Mouse (Mus musculus) neural tube, embryonic 11.5 days (tissue): ENCODE measurements around the gene Creb5. TPM values are rescaled to one million over a fixed set of nuclear protein-coding genes. Genes with fewer than 3 reads are reported as not detected.

Experiments
- ATAC-seq: fragments of 200-750 bp; cut with Nextera tagmentation; 2 replicates; pipeline ENCODE4 v1.8.0; 2017; ENCODE audit warnings: moderate number of reproducible peaks, mild to moderate bottlenecking, moderate TSS enrichment, moderate library complexity; ENCODE audit not compliant: insufficient read depth, low FRiP score, low TSS enrichment
- DNase-seq: peaks from one replicate; pipeline ENCODE4 v3.0.0-alpha.2; 2015; ENCODE audit warnings: low spot score
- H3K27ac ChIP-seq: fragments of 300-500 bp; sonication (generic); 2 replicates; pipeline ENCODE4 v1.5.1; 2014; ENCODE audit warnings: low read depth, mild to moderate bottlenecking, low read length
- H3K27me3 ChIP-seq: fragments of 300-500 bp; sonication (generic); 2 replicates; pipeline ENCODE4 v1.6.1; 2014; ENCODE audit warnings: mild to moderate bottlenecking, low read length, mixed read lengths; ENCODE audit not compliant: control insufficient read depth, insufficient read depth
- H3K36me3 ChIP-seq: fragments of 300-500 bp; sonication (generic); 2 replicates; pipeline ENCODE4 v1.6.1; 2014; ENCODE audit warnings: mild to moderate bottlenecking, low read length, moderate library complexity, mixed read lengths; ENCODE audit not compliant: control insufficient read depth, insufficient read depth
- H3K4me1 ChIP-seq: fragments of 300-500 bp; sonication (generic); 2 replicates; pipeline ENCODE4 v1.6.1; 2014; ENCODE audit warnings: low read length, mixed read lengths; ENCODE audit not compliant: control insufficient read depth, insufficient read depth
- H3K4me2 ChIP-seq: fragments of 300-500 bp; sonication (generic); 2 replicates; pipeline ENCODE4 v1.6.1; 2014; ENCODE audit warnings: low read depth, mild to moderate bottlenecking, moderate library complexity
- H3K4me3 ChIP-seq: fragments of 300-500 bp; sonication (generic); 2 replicates; pipeline ENCODE4 v1.5.1; 2014; ENCODE audit warnings: low read depth, low read length
- H3K9ac ChIP-seq: fragments of 300-500 bp; sonication (generic); 2 replicates; pipeline ENCODE4 v1.6.1; 2014; ENCODE audit warnings: mild to moderate bottlenecking, low read length
- H3K9me3 ChIP-seq: fragments of 300-500 bp; sonication (generic); 2 replicates; pipeline ENCODE4 v1.6.1; 2016; ENCODE audit warnings: low read length; ENCODE audit not compliant: control insufficient read depth
- WGBS: fragments of 180-500 bp; shearing (Covaris S2); extraction: QIAGEN DNeasy Blood & Tissue Kit; methylation state at CpG from one replicate; pipeline ENCODE4 v1.1.7; 2014; 5-methylcytosine and 5-hydroxymethylcytosine counted together
- polyA plus RNA-seq: library from polyadenylated mRNA; unstranded; fragments of >200 nt; fragmentation: Nextera tagmentation; extraction: Ambion mirVana; gene quantifications from 2 replicates; pipeline ENCODE4 v1.2.1, GENCODE M21; 2014

The Creb5 gene
- polyA plus RNA-seq, 1 experiment from 2014 or later: 10.7 TPM

- 0 out of 2 replicates have a peak, but pooled peaks cover 3% of the 10 kb centered on the region for H3K4me1 ChIP-seq
- no peak overlapping the region for H3K4me3 ChIP-seq
- 67% methylated on average over 5 of the region's 5 CpGs for WGBS
- no peaks in the 10 kb centered on the region for H3K9me3 ChIP-seq
- H3K36me3 ChIP-seq: no peaks in the 10 kb centered on the region
- no peak for ATAC-seq
- H3K27me3 ChIP-seq: no peaks in the 10 kb centered on the region
- DNase-seq: no peak
- H3K9ac ChIP-seq: no peak overlapping the region
- no peak overlapping the region for H3K27ac ChIP-seq
- H3K4me2 ChIP-seq: no peak overlapping the region
Observed at GRCm38 (mm10) chr6:53306710-53307109, 19.6 kb downstream of the Creb5 start.

DNA sequence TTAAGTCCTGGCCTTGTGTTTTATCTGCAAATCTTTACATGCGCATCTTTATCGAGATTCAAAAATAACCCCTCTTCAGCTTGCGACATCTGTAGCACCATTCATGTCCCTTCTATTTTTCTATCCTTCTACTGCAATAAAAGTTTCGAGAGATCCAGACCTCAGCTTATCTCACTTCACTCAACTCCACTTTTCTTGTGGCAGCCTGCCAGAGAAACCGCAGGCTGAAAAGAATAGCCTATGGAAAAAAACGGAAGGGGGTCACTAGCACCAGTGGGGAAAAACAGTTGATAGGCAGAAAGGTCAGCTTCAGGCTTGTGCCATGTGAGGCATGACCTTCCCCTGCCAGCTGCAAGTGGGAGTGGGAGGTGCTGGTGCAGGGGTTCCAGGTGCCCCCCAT lies 21.6 kb downstream of the Creb5 start:
- no peak overlapping the region for H3K4me2 ChIP-seq
- no peak for ATAC-seq
- 0 out of 2 replicates have a peak, but pooled peaks cover 3% of the 10 kb centered on the region for H3K4me1 ChIP-seq
- DNase-seq: no peak
- H3K9me3 ChIP-seq: no peaks in the 10 kb centered on the region
- H3K27ac ChIP-seq: no peak overlapping the region
- 63% methylated on average over 6 of the region's 6 CpGs for WGBS
- H3K4me3 ChIP-seq: no peak overlapping the region
- H3K9ac ChIP-seq: no peak overlapping the region
- H3K36me3 ChIP-seq: no peaks in the 10 kb centered on the region
- no peaks in the 10 kb centered on the region for H3K27me3 ChIP-seq

DNA sequence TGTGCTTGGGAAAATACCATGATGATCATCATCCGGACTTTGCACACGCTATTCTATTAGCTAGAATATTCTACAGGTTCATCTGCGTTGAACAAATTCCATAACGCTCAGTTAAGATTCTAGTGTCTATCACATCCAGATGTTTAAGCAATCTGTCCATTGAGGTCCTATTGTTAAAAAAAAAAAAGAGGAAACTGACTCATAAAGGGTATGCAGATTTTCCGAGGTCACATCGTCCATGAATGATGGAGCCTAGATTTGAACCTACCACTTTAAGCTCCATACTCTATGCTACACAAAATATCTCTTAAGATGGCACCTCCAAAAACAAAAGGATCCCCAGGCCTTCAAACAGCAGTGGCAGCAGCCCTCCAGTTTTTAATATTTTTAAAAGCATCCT lies 26.5 kb downstream of the Creb5 start:
- DNase-seq: no peak
- 83% methylated on average over 6 of the region's 6 CpGs for WGBS
- no peaks in the 10 kb centered on the region for H3K36me3 ChIP-seq
- H3K9me3 ChIP-seq: no peaks in the 10 kb centered on the region
- H3K27ac ChIP-seq: no peak overlapping the region
- no peaks in the 10 kb centered on the region for H3K4me1 ChIP-seq
- no peak overlapping the region for H3K4me3 ChIP-seq
- no peaks in the 10 kb centered on the region for H3K27me3 ChIP-seq
- no peak overlapping the region for H3K4me2 ChIP-seq
- no peak overlapping the region for H3K9ac ChIP-seq
- no peak for ATAC-seq

- Histone ChIP-seq H3K27me3 (no peaks in the 10 kb centered on the region), H3K9ac (no peak overlapping the region), H3K4me1 (no peaks in the 10 kb centered on the region), H3K4me3 (no peak overlapping the region), H3K27ac (no peak overlapping the region), H3K4me2 (no peak overlapping the region), H3K9me3 (no peaks in the 10 kb centered on the region), H3K36me3 (no peaks in the 10 kb centered on the region)
- ATAC-seq (no peak), DNase-seq (no peak)
- 64% methylated on average over 10 of the region's 10 CpGs for WGBS
Observed at GRCm38 (mm10) chr6:53314126-53314525, 27.1 kb downstream of the Creb5 start.

GRCm38 (mm10) chr6:53319543-53320325 lies 32.7 kb downstream of the Creb5 start:
- Histone ChIP-seq H3K9ac (no peak overlapping the region), H3K27ac (no peak overlapping the region), H3K4me3 (no peak overlapping the region), H3K9me3 (no peaks in the 10 kb centered on the region), H3K4me2 (no peak overlapping the region), H3K36me3 (no peaks in the 10 kb centered on the region), H3K27me3 (no peaks in the 10 kb centered on the region), H3K4me1 (no peaks in the 10 kb centered on the region)
- ATAC-seq (no peak), DNase-seq (no peak)
- 73% methylated on average over 17 of the region's 17 CpGs for WGBS

DNA sequence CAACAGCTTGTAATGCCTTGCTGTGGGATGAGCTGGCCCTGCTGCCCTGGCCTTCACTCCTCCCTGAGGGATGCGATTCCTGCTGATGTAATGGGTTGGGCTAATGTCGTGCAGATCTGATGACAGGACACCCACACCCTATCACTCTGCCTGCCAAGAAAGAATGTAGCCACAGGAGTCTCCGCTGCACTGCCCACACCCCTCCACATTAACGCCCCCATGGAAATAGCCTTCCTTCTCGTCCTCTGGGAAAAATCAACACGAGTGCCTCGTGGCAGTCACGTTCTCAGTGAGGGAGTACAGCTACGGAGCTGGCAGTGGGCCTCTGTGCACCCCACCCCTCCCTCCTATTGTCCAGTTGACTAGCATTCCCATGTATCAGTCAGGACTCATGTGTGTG lies 50.3 kb downstream of the Creb5 start:
- Histone ChIP-seq H3K36me3 (no peaks in the 10 kb centered on the region), H3K27me3 (no peaks in the 10 kb centered on the region), H3K4me3 (no peak overlapping the region), H3K4me2 (no peak overlapping the region), H3K9me3 (no peaks in the 10 kb centered on the region), H3K27ac (no peak overlapping the region), H3K4me1 (no peaks in the 10 kb centered on the region), H3K9ac (no peak overlapping the region)
- ATAC-seq: no peak
- no peak for DNase-seq
- WGBS: 37% methylated on average over 9 of the region's 9 CpGs

DNA sequence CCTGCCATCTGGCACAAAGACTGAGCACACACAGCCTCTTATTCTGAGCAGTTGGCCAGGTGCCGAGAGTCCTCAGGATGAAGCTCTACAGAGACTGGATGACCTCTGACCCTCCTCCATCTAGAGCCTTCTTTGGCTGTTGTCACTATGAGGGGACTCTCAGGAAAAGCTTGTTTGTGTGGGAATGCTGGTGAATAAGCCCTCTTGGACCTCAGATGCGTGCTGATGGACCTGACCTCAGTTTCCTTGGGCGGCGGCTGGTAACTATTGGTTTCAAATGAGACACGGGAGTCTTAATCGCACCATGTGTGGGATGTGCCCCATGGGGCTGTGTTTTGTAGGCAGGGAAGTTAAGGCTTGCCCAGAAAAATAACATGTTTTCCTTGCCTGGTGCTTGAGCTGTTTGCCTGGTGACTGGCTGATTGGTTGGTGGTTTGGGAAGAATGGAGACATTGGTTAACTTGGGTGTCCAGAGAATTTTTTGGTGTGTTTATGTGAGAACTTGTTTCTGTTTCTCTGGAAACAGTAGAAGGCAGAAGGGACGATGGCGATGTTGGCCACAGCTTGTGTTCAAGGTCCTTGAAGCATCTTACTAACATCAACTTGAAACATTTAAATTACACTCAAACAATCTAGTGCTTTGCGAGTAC lies 65.4 kb downstream of the Creb5 start:
- Histone ChIP-seq H3K4me2 (no peak overlapping the region), H3K27me3 (no peaks in the 10 kb centered on the region), H3K9ac (no peak overlapping the region), H3K27ac (no peak overlapping the region), H3K9me3 (no peaks in the 10 kb centered on the region), H3K4me3 (no peak overlapping the region), H3K36me3 (no peaks in the 10 kb centered on the region), H3K4me1 (no peaks in the 10 kb centered on the region)
- no peak for DNase-seq
- no peak for ATAC-seq
- WGBS: 85% methylated on average over 9 of the region's 9 CpGs

GRCm38 (mm10) chr6:53356328-53356727 lies 69.3 kb downstream of the Creb5 start:
- Histone ChIP-seq H3K9me3 (no peaks in the 10 kb centered on the region), H3K9ac (no peak overlapping the region), H3K4me1 (no peaks in the 10 kb centered on the region), H3K27me3 (no peaks in the 10 kb centered on the region), H3K4me3 (no peak overlapping the region), H3K36me3 (no peaks in the 10 kb centered on the region), H3K27ac (no peak overlapping the region), H3K4me2 (no peak overlapping the region)
- ATAC-seq (no peak), DNase-seq (no peak)
- 91% methylated on average over 1 of the region's 1 CpGs for WGBS

DNA sequence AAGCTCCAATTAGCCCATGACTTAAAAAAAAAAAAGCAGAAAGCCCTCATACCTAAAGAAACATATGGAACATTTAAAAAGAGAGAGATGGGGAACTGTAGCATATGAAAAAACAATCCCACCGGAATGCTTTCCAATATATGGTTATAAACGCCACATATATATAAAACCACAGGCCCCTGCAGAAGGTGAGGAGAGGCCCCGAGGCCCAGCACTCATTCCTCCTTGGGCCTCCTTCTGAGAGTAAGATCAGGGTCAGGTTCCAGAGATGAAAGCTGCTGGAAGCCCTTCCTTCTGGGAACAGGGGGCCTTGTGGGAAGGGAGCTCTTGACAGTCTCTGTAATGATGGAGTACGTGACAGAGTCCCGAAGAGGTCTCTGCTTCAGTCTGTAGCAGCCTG lies 76.5 kb downstream of the Creb5 start:
- no peak overlapping the region for H3K4me2 ChIP-seq
- ATAC-seq (no peak), DNase-seq (no peak)
- no peaks in the 10 kb centered on the region for H3K27me3 ChIP-seq
- no peaks in the 10 kb centered on the region for H3K9me3 ChIP-seq
- H3K27ac ChIP-seq: no peak overlapping the region
- WGBS: 59% methylated on average over 5 of the region's 5 CpGs
- H3K4me1 ChIP-seq: peaks cover 6% of the 10 kb centered on the region; the same call in 1 of the 2 replicates
- H3K9ac ChIP-seq: no peak overlapping the region
- H3K4me3 ChIP-seq: no peak overlapping the region
- no peaks in the 10 kb centered on the region for H3K36me3 ChIP-seq
